Mouse (Mus musculus): ENCODE data around the gene Fam160a1. TPM values are rescaled to one million over a fixed set of nuclear protein-coding genes. Genes with fewer than 3 reads are reported as not detected.

The Fam160a1 gene
- polyA plus RNA-seq, 2 experiments = 0.20 to 0.27 TPM

GRCm38 (mm10) chr3:85786501-85786900 lies 30.6 kb downstream of the Fam160a1 start:
- no peak for TF ChIP-seq EP300 (IDR thresholded peaks at IDR 0.05; ENCODE audit: low read depth)
- TF ChIP-seq CTCF (IDR thresholded peaks at IDR 0.05; ENCODE audit: low read depth) = no peak
- Histone ChIP-seq H3K4me3 (ENCODE audit: insufficient read depth in 1 of 2, low read depth in 2 of 2, low read length in 2 of 2) (no peak overlapping the region), H3K4me1 (replicated peaks; ENCODE audit: control insufficient read depth in 2 of 2, insufficient read depth in 2 of 2, low read length in 1 of 2) (no peaks in the 10 kb centered on the region), H3K36me3 (replicated peaks; ENCODE audit: control insufficient read depth, insufficient read depth, low read depth) (no peaks in the 10 kb centered on the region), H3K4me2 (ENCODE audit: low read depth) (no peak overlapping the region), H3K27ac (no peak overlapping the region), H3K27me3 (ENCODE audit: control insufficient read depth, insufficient read depth, low read length) (no peaks in the 10 kb centered on the region), H3K9me3 (ENCODE audit: control insufficient read depth, low read length) (no peaks in the 10 kb centered on the region), H3K9ac (replicated peaks) (no peak overlapping the region)
- ATAC-seq (ENCODE audit: insufficient read depth) (no peak), DNase-seq (ENCODE audit: low read depth in 3 of 3, low spot score in 3 of 3) (no peak)
- 61% methylated on average over 8 of the region's 8 CpGs for WGBS (ENCODE audit: insufficient replicate concordance)

- 64% methylated on average over 7 of the region's 7 CpGs for WGBS (ENCODE audit: insufficient replicate concordance)
- no peak for DNase-seq (ENCODE audit: low read depth in 3 of 3, low spot score in 3 of 3)
Measured at GRCm38 (mm10) chr3:85780906-85781305, 36.2 kb downstream of the Fam160a1 start.

GRCm38 (mm10) chr3:85780332-85780731 lies 36.8 kb downstream of the Fam160a1 start:
- no peaks in the 10 kb centered on the region for H3K27me3 ChIP-seq (ENCODE audit: control insufficient read depth, insufficient read depth, low read length)
- TF ChIP-seq CTCF (IDR thresholded peaks at IDR 0.05; ENCODE audit: low read depth) (no peak), EP300 (IDR thresholded peaks at IDR 0.05; ENCODE audit: low read depth) (no peak)
- H3K9ac ChIP-seq (replicated peaks) = no peak overlapping the region
- no peaks in the 10 kb centered on the region for H3K36me3 ChIP-seq (replicated peaks; ENCODE audit: control insufficient read depth, insufficient read depth, low read depth)
- ATAC-seq (ENCODE audit: insufficient read depth) (no peak), DNase-seq (ENCODE audit: low read depth in 3 of 3, low spot score in 3 of 3) (no peak)
- no peak overlapping the region for H3K4me3 ChIP-seq (ENCODE audit: insufficient read depth in 1 of 2, low read depth in 2 of 2, low read length in 2 of 2)
- 69% methylated on average over 2 of the region's 2 CpGs for WGBS (ENCODE audit: insufficient replicate concordance)
- H3K9me3 ChIP-seq (ENCODE audit: control insufficient read depth, low read length) = no peaks in the 10 kb centered on the region
- no peak overlapping the region for H3K27ac ChIP-seq
- no peak overlapping the region for H3K4me2 ChIP-seq (ENCODE audit: low read depth)
- no peaks in the 10 kb centered on the region for H3K4me1 ChIP-seq (replicated peaks; ENCODE audit: control insufficient read depth in 2 of 2, insufficient read depth in 2 of 2, low read length in 1 of 2)

More at GRCm38 (mm10) chr3:85780906-85781305, 36.2 kb downstream of the Fam160a1 start:
- Histone ChIP-seq H3K9ac (replicated peaks) (no peak overlapping the region), H3K9me3 (ENCODE audit: control insufficient read depth, low read length) (no peaks in the 10 kb centered on the region), H3K4me3 (ENCODE audit: insufficient read depth in 1 of 2, low read depth in 2 of 2, low read length in 2 of 2) (no peak overlapping the region), H3K36me3 (replicated peaks; ENCODE audit: control insufficient read depth, insufficient read depth, low read depth) (no peaks in the 10 kb centered on the region), H3K27me3 (ENCODE audit: control insufficient read depth, insufficient read depth, low read length) (no peaks in the 10 kb centered on the region), H3K4me1 (replicated peaks; ENCODE audit: control insufficient read depth in 2 of 2, insufficient read depth in 2 of 2, low read length in 1 of 2) (no peaks in the 10 kb centered on the region), H3K27ac (no peak overlapping the region), H3K4me2 (ENCODE audit: low read depth) (no peak overlapping the region)
- no peak for TF ChIP-seq CTCF (IDR thresholded peaks at IDR 0.05; ENCODE audit: low read depth)
- TF ChIP-seq EP300 (IDR thresholded peaks at IDR 0.05; ENCODE audit: low read depth) = no peak
- ATAC-seq (ENCODE audit: insufficient read depth) = no peak

- TF ChIP-seq EP300 (IDR thresholded peaks at IDR 0.05; ENCODE audit: low read depth) (no peak), CTCF (IDR thresholded peaks at IDR 0.05; ENCODE audit: low read depth) (no peak)
- 52% methylated on average over 2 of the region's 2 CpGs for WGBS (ENCODE audit: insufficient replicate concordance)
- DNase-seq (ENCODE audit: low read depth in 3 of 3, low spot score in 3 of 3) (no peak), ATAC-seq (ENCODE audit: insufficient read depth) (no peak)
- Histone ChIP-seq H3K4me3 (ENCODE audit: insufficient read depth in 1 of 2, low read depth in 2 of 2, low read length in 2 of 2) (no peak overlapping the region), H3K9me3 (ENCODE audit: control insufficient read depth, low read length) (no peaks in the 10 kb centered on the region), H3K27me3 (ENCODE audit: control insufficient read depth, insufficient read depth, low read length) (no peaks in the 10 kb centered on the region), H3K36me3 (replicated peaks; ENCODE audit: control insufficient read depth, insufficient read depth, low read depth) (no peaks in the 10 kb centered on the region), H3K9ac (replicated peaks) (no peak overlapping the region), H3K4me2 (ENCODE audit: low read depth) (no peak overlapping the region), H3K4me1 (replicated peaks; ENCODE audit: control insufficient read depth in 2 of 2, insufficient read depth in 2 of 2, low read length in 1 of 2) (no peaks in the 10 kb centered on the region), H3K27ac (no peak overlapping the region)
Measured at GRCm38 (mm10) chr3:85777841-85778240, 39.2 kb downstream of the Fam160a1 start.

GRCm38 (mm10) chr3:85777356-85777755 lies 39.7 kb downstream of the Fam160a1 start:
- DNase-seq (ENCODE audit: low read depth in 3 of 3, low spot score in 3 of 3) = no peak
- Histone ChIP-seq H3K9me3 (ENCODE audit: control insufficient read depth, low read length) (no peaks in the 10 kb centered on the region), H3K36me3 (replicated peaks; ENCODE audit: control insufficient read depth, insufficient read depth, low read depth) (no peaks in the 10 kb centered on the region), H3K27me3 (ENCODE audit: control insufficient read depth, insufficient read depth, low read length) (no peaks in the 10 kb centered on the region), H3K4me1 (replicated peaks; ENCODE audit: control insufficient read depth in 2 of 2, insufficient read depth in 2 of 2, low read length in 1 of 2) (no peaks in the 10 kb centered on the region), H3K4me3 (ENCODE audit: insufficient read depth in 1 of 2, low read depth in 2 of 2, low read length in 2 of 2) (no peak overlapping the region), H3K27ac (no peak overlapping the region), H3K4me2 (ENCODE audit: low read depth) (no peak overlapping the region), H3K9ac (replicated peaks) (no peak overlapping the region)
- TF ChIP-seq CTCF (IDR thresholded peaks at IDR 0.05; ENCODE audit: low read depth) = no peak
- no peak for TF ChIP-seq EP300 (IDR thresholded peaks at IDR 0.05; ENCODE audit: low read depth)
- ATAC-seq (ENCODE audit: insufficient read depth) = no peak
- WGBS (ENCODE audit: insufficient replicate concordance) = 61% methylated on average over 4 of the region's 4 CpGs
